Mouse (Mus musculus) mouse embryonic stem cell (cell line): Measurements from ENCODE around the gene Trp53rka.
"Not testable (repeated sequence)": the region's sequence is repeated elsewhere in the genome, so short reads cannot be mapped to it uniquely, and the experiment has no call there.

Source experiments
- in situ Hi-C, 2 experiments: fragments of 300-500 bp; cut with MboI; formaldehyde crosslinking; loops; 1 replicate in 1 of 2; 3 replicates in 1 of 2; pipeline ENCODE4 v1.14.3; 2019 to 2020; ENCODE audit warnings: low sequenced_read_pairs in 2 of 2, low pct_unique_long_range_greater_than_20kb in 1 of 2, mixed read lengths in 1 of 2; ENCODE audit not compliant: unreplicated experiment in 1 of 2

The Trp53rka gene

DNA sequence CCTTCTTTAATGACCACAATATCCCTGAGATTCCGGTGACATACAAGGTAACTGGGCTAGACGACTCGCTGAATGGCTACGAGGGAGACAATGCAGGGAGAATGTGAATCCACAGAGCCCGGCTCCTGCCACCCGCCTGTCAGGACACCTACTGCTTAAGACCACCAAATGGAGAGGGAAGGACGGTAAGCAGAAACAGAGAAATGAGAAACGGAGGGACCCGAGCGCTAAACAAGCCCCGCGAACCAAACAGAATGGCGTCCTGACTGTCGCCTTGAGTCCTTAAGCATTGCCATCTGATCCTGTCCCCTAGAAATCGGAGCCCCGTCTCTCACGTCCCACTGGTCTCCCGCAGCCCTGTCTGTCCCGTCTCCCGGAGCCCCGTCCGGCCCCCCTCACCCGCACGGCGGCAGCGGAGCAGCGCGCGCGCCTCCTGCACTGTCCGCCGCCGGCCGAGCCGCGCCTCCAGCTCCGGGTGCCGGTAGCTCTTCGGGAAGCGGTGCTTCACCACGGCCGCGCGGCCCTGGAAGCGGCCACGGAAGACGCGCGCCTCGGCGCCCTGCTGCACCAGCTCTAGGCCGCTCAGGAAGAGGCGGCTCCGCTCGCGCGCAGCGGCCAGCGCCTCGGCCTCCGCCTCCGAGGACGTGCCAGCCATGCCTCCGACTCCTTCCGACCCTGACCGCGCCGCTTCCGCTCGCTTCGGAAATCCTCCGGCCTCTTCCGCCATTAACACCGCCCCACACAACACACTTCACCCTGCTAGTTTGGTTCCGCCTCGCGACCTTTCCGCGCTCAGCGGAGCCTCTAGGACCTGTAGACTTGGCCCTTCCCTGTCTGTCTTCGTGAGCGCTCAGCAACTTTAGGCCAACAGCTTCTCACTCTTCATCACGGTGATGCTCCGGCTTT is at the start of gene Trp53rka:
Gene Trp53rka (minus strand): TSS at position 677 of the 906 bp plus-strand sequence.
- in situ Hi-C loops = no loop called here

DNA sequence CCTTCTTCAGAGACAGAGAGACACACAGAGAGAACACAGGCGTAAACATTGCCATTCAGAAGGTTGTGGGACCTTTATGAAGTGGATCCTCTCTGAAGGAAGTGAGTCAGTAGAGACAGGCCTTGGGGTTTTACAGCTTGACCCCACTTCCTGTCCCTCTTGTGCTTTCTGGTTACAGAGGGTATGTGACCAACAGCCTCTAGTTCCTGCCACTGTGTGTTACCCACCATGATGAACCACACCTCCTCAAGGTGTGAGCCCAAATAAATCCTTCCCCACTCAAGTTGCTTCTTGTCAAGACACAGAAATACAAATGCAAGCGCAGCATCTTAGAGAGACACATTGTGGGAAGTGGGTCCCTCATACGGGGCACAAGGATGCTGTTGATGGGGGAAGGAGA is 47.9 kb upstream of the Trp53rka start:
- in situ Hi-C loops = loop anchor here (25.0 kb wide), 2 partner anchors 171 to 371 kb away; no protein-coding TSS in a partner anchor

DNA sequence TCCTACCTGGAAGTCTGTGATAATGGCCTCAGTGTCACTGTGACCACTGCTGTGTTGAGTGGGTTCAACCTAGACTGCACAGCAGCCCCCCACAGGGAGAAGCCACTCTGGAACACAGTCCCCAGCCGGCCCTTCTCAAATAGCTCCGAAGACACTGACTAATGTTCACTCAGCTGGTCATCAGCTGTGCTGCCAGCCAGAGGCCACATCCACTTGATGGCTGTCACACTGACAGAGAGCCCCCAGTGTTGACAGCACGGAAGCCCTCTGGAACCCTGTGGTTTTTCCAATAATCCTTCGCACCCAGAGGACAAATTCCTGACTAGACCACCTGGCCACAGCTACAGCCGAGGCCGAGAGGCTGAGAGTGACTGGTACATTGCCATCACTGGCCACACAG is 40.7 kb upstream of the Trp53rka start:
- in situ Hi-C loops = loop anchor here (25.0 kb wide), 2 partner anchors 179 to 379 kb away; no protein-coding TSS in a partner anchor

DNA sequence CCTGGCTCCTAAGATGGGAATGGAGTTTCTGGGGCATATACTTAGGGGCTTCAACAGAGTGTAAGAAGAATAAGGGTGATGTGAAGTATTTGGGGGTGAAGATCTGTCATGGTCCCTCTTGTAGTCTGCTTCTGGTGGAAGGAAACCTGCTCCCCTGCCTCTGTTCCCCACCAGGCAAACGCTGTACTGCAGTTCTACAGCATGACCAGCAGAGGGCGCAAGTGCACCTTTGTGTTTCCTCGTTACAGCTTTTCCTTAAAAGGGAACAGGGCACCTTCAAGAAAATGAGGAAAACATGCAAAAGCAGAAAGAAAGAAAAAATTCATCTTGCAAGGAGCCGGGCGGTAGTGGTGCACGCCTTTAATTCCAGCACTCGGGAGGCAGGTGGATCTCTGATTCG is 36.0 kb upstream of the Trp53rka start:
- in situ Hi-C loops = loop anchor here (25.0 kb wide), 2 partner anchors 183 to 383 kb away; no protein-coding TSS in a partner anchor

GRCm38 (mm10) chr2:165525609-165526008 is 32.5 kb upstream of the Trp53rka start:
- in situ Hi-C loops = loop anchor here (25.0 kb wide), 2 partner anchors 187 to 387 kb away; no protein-coding TSS in a partner anchor

DNA sequence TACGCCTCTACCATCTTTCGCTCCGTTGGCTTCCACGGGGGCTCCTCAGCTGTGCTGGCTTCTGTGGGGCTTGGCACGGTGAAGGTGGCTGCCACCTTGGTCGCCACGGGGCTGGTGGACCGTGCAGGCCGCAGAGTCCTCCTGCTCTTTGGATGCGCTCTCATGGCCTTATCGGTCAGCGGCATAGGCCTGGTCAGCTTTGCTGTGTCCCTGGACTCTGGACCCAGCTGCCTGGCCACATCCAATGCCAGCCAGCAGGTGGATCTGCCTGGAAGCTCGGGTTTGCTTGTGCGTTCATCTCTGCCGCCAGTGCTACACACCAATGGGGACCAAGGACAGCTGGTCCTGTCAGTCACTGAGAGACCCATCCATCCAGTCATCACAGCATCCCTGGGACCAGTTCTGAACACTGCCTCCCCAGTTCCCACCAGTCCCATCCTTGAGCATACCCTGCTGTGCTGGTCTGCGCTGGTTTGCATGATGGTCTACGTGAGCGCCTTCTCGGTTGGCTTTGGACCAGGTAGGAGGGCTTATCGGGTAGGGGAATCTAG is 22.1 kb upstream of the Trp53rka start:
- in situ Hi-C loops = no loop called here

DNA sequence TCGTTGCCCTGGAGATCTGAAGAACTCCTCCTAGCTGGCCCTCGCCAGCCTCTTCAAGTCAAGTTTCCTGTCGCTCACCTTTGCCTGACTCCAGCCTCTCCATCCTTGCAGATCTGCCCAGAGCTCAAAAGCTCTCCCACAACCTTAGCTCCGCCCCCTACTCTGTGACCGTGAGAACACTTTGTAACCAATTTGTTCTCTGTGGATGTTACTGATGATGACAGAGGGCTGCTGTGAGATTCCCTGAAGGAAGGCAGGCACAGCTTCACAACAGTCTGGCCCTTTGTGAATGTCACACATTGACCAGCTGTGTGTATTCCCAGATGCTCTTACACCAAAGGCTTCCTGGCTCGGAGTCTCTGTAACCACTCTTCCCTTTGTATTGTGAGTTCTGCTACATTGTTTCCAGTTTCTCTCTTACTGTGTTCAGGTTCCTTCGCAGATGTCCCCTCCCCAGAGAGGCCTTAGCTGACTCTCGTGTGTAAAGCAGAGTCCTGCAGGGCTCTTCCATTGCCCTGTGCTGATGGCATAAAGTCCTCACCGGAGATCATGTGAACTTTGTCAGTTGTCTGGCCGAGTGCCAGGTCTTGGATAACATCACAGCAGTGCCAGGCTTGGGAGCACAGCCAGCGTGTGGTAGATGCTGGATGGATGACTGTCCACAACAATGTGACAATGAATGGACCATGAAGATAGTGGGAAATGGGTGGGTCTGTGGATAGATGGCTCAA is 19.9 kb upstream of the Trp53rka start:
- in situ Hi-C loops = no loop called here

- in situ Hi-C loops = no loop called here
Measured at GRCm38 (mm10) chr2:165512426-165512825, 19.3 kb upstream of the Trp53rka start.

DNA sequence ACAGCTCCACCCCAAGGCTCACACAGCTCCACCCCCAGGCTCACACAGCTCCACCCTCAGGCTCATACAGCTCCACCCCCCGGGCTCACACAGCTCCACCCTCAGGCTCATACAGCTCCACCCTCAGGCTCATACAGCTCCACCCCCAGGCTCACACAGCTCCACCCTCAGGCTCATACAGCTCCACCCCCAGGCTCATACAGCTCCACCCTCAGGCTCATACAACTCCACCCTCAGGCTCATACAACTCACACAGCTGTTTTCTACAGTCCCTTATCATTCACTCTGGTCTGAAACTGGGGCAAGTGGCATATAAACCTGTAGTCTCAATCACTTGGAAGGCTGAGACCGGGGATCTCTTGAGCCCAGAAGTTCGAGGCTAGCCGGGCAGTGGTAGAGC is 18.4 kb upstream of the Trp53rka start:
- in situ Hi-C loops = not testable (repeated sequence)

DNA sequence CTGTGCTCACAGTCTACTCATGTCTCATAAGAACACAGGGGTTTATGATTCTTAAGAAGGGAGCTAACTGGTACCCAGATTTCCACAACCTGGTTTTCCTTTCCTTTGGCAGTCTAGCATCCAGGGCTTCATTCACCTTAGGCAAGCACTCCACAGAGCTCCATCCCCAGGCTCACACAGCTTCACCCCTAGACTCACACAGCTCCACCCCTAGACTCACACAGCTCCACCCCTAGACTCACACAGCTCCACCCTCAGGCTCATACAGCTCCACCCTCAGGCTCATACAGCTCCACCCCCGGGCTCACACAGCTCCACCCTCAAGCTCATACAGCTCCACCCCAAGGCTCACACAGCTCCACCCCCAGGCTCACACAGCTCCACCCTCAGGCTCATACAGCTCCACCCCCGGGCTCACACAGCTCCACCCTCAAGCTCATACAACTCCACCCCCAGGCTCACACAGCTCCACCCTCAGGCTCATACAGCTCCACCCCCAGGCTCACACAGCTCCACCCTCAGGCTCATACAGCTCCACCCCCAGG is 17.9 kb upstream of the Trp53rka start:
- in situ Hi-C loops = not testable (repeated sequence)

DNA sequence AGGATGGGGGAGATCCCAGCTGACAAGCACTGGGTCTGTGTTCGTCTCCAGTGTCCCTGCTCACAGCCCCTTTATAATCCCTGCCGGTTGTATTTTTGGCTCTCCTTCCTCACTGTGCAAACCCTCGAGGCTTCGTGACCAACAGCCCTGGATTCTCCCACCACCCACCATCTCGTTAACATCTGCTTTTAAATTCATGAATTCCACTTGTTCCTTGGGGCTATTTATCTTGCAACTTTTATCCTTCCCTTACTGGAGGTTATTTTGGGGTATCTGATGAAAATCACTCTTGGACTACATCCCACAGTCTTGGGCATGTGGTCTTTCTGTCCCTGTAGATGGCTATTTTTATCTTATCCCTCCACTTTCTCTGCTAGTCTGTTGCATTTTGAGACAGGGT is 17.3 kb upstream of the Trp53rka start:
- in situ Hi-C loops = no loop called here

DNA sequence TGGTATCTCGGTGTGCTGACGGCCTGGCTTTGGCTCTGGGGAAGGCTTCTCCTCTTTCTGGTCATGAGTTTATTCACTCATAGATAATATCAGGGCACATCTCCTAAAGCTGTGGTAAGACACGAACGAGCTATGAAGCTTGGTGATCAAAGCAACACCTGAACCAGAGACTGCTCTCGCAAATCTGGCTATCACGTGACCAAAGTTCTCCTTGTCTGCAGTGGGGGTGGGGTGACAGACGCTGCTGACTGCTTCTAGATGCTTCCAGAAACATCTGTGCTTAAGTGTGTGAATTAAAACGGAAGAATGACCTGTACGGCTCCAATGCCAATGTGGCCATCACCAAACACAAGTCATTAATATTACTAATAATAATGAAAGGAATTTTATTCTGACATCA is 16.6 kb upstream of the Trp53rka start:
- in situ Hi-C loops = no loop called here

- in situ Hi-C loops = no loop called here
Measured at GRCm38 (mm10) chr2:165503259-165504203, 10.4 kb upstream of the Trp53rka start, which contains the start of gene Slc2a10. TSS of gene Slc2a10 (plus strand) at chr2:165503787.

- in situ Hi-C loops = no loop called here
Measured at GRCm38 (mm10) chr2:165498816-165499215, 5.7 kb upstream of the Trp53rka start.

DNA sequence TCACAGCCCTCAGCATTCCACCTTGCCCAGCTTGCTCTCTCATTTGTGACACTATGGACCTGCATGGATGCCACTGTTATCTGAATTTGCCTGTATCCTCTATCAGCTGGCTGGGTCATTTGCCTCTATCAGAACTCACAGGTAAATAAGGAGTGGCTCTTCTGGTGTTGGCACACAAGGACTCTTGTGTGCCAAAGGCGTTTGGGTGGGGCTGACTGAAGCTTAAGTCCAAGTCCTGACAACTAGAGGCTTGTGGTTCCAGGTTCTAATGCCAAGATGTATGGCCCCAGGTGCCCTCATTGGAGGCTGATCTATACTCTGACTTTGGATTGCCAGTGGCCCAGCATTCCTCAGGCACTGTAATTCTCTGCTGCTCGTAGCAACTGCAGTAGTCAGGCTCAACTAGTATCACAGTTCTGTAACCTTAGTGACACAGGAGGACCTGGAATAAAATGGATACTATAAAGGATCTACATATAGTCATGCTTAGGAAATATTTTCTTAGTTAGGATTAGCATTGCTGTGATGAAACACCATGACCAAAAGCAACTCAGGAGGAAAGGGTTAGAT is 4.7 kb upstream of the Trp53rka start:
- in situ Hi-C loops = no loop called here

DNA sequence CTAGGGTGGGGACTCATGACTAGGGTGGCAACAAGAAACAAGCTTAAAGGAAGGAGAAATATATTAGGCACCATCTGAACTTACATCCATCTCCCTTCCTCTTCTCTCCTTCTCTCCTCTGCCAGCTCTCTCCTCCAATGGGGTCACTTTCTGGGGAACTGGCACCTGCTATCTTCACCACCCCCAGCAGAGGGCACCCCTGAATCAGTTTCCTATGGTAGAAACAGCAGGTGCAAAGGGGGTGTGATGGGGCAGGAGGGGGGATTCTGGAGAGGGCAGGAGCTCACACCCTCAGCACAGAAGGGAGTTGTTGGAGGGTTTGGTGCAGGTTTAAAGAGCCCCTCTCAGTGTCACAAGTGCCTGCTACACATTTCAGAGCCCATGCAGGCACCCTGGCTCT is 3.1 kb upstream of the Trp53rka start:
- in situ Hi-C loops = no loop called here

- in situ Hi-C loops = no loop called here
Measured at GRCm38 (mm10) chr2:165494495-165494894, 1.4 kb upstream of the Trp53rka start.
